Mouse (Mus musculus): Measurements from ENCODE around the gene Cd34. TPM values are rescaled to one million over a fixed set of nuclear protein-coding genes. Genes with fewer than 3 reads are reported as not detected.

Gene Cd34
- polyA plus RNA-seq, 1 experiment from 2014 or later, result 53.2 TPM

DNA sequence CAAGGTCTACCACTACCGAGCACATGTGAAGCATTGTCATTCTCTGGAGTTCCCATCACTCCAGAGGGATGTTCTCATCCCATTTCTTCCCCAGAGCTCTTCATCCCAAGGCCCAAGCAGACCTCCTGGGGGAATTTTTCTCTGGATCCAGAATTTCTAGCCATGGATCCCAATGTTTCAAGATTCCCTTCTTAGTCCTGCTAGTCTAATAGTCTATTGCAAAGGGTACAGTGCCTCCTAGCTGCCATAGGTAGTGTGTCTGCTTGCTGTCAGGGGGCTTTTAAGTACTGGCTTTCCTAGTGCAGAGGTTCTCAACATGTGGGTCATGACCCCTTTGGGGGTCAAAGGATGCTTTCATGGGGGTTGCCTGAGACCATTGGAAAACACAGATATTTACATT lies 14.3 kb downstream of the Cd34 start:
- Histone ChIP-seq H3K27me3 (replicated peaks; ENCODE audit: control insufficient read depth, insufficient read depth, low read length) (no peaks in the 10 kb centered on the region), H3K9me3 (ENCODE audit: control insufficient read depth, low read length) (no peaks in the 10 kb centered on the region), H3K9ac (ENCODE audit: low read length) (no peak overlapping the region), H3K4me1 (replicated peaks; ENCODE audit: control insufficient read depth, insufficient read depth, low read length) (no peaks in the 10 kb centered on the region), H3K27ac (ENCODE audit: low read depth) (no peak overlapping the region), H3K4me3 (ENCODE audit: low read depth, low read length) (no peak overlapping the region), H3K36me3 (ENCODE audit: control insufficient read depth, insufficient read depth, low read length) (no peaks in the 10 kb centered on the region), H3K4me2 (ENCODE audit: low read length) (no peak overlapping the region)
- WGBS, result 86% methylated on average over 1 of the region's 1 CpGs
- ATAC-seq (replicated peaks; ENCODE audit: low FRiP score, low TSS enrichment, low read depth) (no peak), DNase-seq (ENCODE audit: low spot score) (no peak)

DNA sequence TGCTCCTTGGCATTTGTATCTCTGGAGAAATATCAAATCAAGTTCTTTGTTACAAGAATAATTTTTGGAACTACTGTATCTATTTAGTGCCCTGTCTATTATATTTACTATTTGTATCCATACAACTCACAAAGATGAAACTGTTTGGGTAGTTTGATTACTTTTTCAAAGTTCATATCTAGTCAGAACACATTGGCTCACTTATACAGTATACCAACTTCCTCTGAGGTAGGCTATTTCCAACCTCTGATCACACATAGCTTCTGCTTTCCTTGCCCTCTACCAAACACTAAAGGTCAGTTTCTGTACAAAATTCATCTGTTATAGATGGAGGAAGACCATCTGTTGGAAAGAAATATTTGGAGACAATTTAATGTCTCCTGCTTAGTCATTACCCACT lies 16.1 kb downstream of the Cd34 start:
- Histone ChIP-seq H3K9ac (ENCODE audit: low read length) (no peak overlapping the region), H3K4me2 (ENCODE audit: low read length) (no peak overlapping the region), H3K27me3 (replicated peaks; ENCODE audit: control insufficient read depth, insufficient read depth, low read length) (no peaks in the 10 kb centered on the region), H3K4me1 (replicated peaks; ENCODE audit: control insufficient read depth, insufficient read depth, low read length) (no peaks in the 10 kb centered on the region), H3K4me3 (ENCODE audit: low read depth, low read length) (no peak overlapping the region), H3K27ac (ENCODE audit: low read depth) (no peak overlapping the region), H3K36me3 (ENCODE audit: control insufficient read depth, insufficient read depth, low read length) (no peaks in the 10 kb centered on the region), H3K9me3 (ENCODE audit: control insufficient read depth, low read length) (no peaks in the 10 kb centered on the region)
- ATAC-seq (replicated peaks; ENCODE audit: low FRiP score, low TSS enrichment, low read depth), result no peak
- DNase-seq (ENCODE audit: low spot score), result no peak

GRCm38 (mm10) chr1:194955749-194956148 lies 17.1 kb downstream of the Cd34 start:
- no peak for ATAC-seq (replicated peaks; ENCODE audit: low FRiP score, low TSS enrichment, low read depth)

GRCm38 (mm10) chr1:194957021-194957420 lies 18.4 kb downstream of the Cd34 start:
- Histone ChIP-seq H3K27ac (ENCODE audit: low read depth) (no peak overlapping the region), H3K27me3 (replicated peaks; ENCODE audit: control insufficient read depth, insufficient read depth, low read length) (no peaks in the 10 kb centered on the region), H3K9ac (ENCODE audit: low read length) (no peak overlapping the region), H3K4me3 (ENCODE audit: low read depth, low read length) (no peak overlapping the region), H3K36me3 (ENCODE audit: control insufficient read depth, insufficient read depth, low read length) (no peaks in the 10 kb centered on the region), H3K4me1 (replicated peaks; ENCODE audit: control insufficient read depth, insufficient read depth, low read length) (no peaks in the 10 kb centered on the region), H3K9me3 (ENCODE audit: control insufficient read depth, low read length) (no peaks in the 10 kb centered on the region), H3K4me2 (ENCODE audit: low read length) (no peak overlapping the region)
- ATAC-seq (replicated peaks; ENCODE audit: low FRiP score, low TSS enrichment, low read depth) (no peak), DNase-seq (ENCODE audit: low spot score) (no peak)
- WGBS, result 77% methylated on average over 2 of the region's 2 CpGs

More at GRCm38 (mm10) chr1:194955749-194956148, 17.1 kb downstream of the Cd34 start:
- no peaks in the 10 kb centered on the region for H3K27me3 ChIP-seq (replicated peaks; ENCODE audit: control insufficient read depth, insufficient read depth, low read length)
- WGBS, result 22% methylated on average over 2 of the region's 2 CpGs
- H3K36me3 ChIP-seq (ENCODE audit: control insufficient read depth, insufficient read depth, low read length), result no peaks in the 10 kb centered on the region
- no peak overlapping the region for H3K4me2 ChIP-seq (ENCODE audit: low read length)
- DNase-seq (ENCODE audit: low spot score), result no peak
- no peaks in the 10 kb centered on the region for H3K9me3 ChIP-seq (ENCODE audit: control insufficient read depth, low read length)
- H3K9ac ChIP-seq (ENCODE audit: low read length), result no peak overlapping the region
- no peaks in the 10 kb centered on the region for H3K4me1 ChIP-seq (replicated peaks; ENCODE audit: control insufficient read depth, insufficient read depth, low read length)
- H3K27ac ChIP-seq (ENCODE audit: low read depth), result no peak overlapping the region
- no peak overlapping the region for H3K4me3 ChIP-seq (ENCODE audit: low read depth, low read length)

DNA sequence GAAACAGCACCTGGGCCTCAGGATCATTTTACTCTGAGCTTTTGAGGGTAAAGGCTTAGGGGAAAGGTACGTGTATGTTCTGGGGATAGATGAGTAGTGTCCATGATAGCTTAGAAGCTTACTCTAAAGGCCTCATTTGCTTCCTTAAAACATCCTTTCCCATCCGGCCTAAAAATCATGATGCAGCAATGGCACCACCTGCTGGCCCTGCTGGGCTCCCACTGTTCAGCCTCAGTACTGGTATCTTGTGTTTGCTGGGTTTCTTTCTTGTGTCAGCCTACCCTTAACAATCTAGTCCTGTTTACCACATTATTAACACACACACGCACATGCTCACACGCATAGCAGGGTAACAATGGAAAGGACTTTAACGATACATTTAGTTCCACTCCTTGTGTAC lies 23.6 kb downstream of the Cd34 start:
- no peaks in the 10 kb centered on the region for H3K27me3 ChIP-seq (replicated peaks; ENCODE audit: control insufficient read depth, insufficient read depth, low read length)
- DNase-seq (ENCODE audit: low spot score), result peak; percentile 83
- no peaks in the 10 kb centered on the region for H3K36me3 ChIP-seq (ENCODE audit: control insufficient read depth, insufficient read depth, low read length)
- no peak overlapping the region for H3K4me2 ChIP-seq (ENCODE audit: low read length)
- H3K9me3 ChIP-seq (ENCODE audit: control insufficient read depth, low read length), result no peaks in the 10 kb centered on the region
- no peak overlapping the region for H3K27ac ChIP-seq (ENCODE audit: low read depth)
- H3K9ac ChIP-seq (ENCODE audit: low read length), result no peak overlapping the region
- H3K4me3 ChIP-seq (ENCODE audit: low read depth, low read length), result no peak overlapping the region
- H3K4me1 ChIP-seq (replicated peaks; ENCODE audit: control insufficient read depth, insufficient read depth, low read length), result no peaks in the 10 kb centered on the region
- no peak; the same call in 1 of the 2 replicates for ATAC-seq (replicated peaks; ENCODE audit: low FRiP score, low TSS enrichment, low read depth)
- 29% methylated on average over 5 of the region's 5 CpGs for WGBS

DNA sequence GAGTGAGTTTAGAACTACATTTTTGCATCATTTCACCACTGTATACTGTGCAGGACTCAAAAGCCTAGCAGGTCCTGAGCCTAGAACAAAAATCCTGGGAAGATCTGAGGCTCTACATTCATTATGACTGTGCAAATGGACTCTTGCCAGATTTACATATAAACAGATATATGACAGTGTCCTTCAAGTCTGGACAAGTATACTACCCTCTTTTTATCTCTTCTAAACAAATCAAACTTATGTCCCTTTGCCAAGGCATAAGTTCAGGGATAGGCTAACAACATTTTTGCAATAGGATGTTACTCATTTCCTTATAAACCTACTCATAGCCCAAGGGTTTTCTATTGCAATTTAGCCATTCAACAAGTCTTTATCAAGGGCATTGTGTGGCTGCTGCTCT lies 24.1 kb downstream of the Cd34 start:
- H3K9ac ChIP-seq (ENCODE audit: low read length), result no peak overlapping the region
- no peaks in the 10 kb centered on the region for H3K27me3 ChIP-seq (replicated peaks; ENCODE audit: control insufficient read depth, insufficient read depth, low read length)
- H3K4me2 ChIP-seq (ENCODE audit: low read length), result no peak overlapping the region
- DNase-seq (ENCODE audit: low spot score) (no peak), ATAC-seq (replicated peaks; ENCODE audit: low FRiP score, low TSS enrichment, low read depth) (no peak)
- no peaks in the 10 kb centered on the region for H3K9me3 ChIP-seq (ENCODE audit: control insufficient read depth, low read length)
- H3K36me3 ChIP-seq (ENCODE audit: control insufficient read depth, insufficient read depth, low read length), result no peaks in the 10 kb centered on the region
- H3K4me3 ChIP-seq (ENCODE audit: low read depth, low read length), result no peak overlapping the region
- H3K27ac ChIP-seq (ENCODE audit: low read depth), result no peak overlapping the region
- H3K4me1 ChIP-seq (replicated peaks; ENCODE audit: control insufficient read depth, insufficient read depth, low read length), result no peaks in the 10 kb centered on the region

- ATAC-seq (replicated peaks; ENCODE audit: low FRiP score, low TSS enrichment, low read depth), result no peak
- 90% methylated on average over 4 of the region's 4 CpGs for WGBS
These were observed 33.4 kb downstream of the Cd34 start for GRCm38 (mm10) chr1:194971980-194972379.

DNA sequence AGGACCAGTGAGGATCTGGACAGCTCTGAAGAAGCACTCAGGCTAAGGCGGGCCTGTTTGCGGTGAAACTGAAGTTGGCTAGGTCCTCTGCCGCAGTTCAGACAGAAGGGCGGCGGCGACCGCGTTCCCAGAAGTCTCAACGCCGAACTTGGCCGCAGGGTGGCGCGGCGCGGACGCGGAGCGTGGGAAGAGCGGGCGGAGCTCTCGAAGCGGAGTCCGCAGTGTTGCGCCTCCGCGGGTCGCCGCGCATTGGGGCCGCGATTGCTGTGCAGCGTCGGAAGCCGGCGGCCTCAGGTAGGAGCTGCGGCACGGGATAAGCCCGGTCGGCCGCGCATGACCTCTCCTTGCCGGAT lies 37.5 kb downstream of the Cd34 start:
- ATAC-seq (replicated peaks; ENCODE audit: low FRiP score, low TSS enrichment, low read depth) (peak; percentile 93), DNase-seq (ENCODE audit: low spot score) (peak; percentile 96)
- H3K9me3 ChIP-seq (ENCODE audit: control insufficient read depth, low read length), result no peaks in the 10 kb centered on the region
- H3K36me3 ChIP-seq (ENCODE audit: control insufficient read depth, insufficient read depth, low read length), result no peaks in the 10 kb centered on the region
- H3K27me3 ChIP-seq (replicated peaks; ENCODE audit: control insufficient read depth, insufficient read depth, low read length), result no peaks in the 10 kb centered on the region
- H3K4me1 ChIP-seq (replicated peaks; ENCODE audit: control insufficient read depth, insufficient read depth, low read length), result peaks cover 10% of the 10 kb centered on the region
- H3K4me3 ChIP-seq (ENCODE audit: low read depth, low read length), result peak overlapping the region; percentile 42
- H3K9ac ChIP-seq (ENCODE audit: low read length), result peak overlapping the region; percentile 38
- H3K4me2 ChIP-seq (ENCODE audit: low read length), result peak overlapping the region; percentile 96
- H3K27ac ChIP-seq (ENCODE audit: low read depth), result 0 out of 2 replicates have a peak overlapping the region, but pooled peaks have one; percentile 1
- WGBS, result under 1% methylated on average over 42 of the region's 42 CpGs

More at GRCm38 (mm10) chr1:194971980-194972379, 33.4 kb downstream of the Cd34 start:
- H3K9me3 ChIP-seq (ENCODE audit: control insufficient read depth, low read length), result no peaks in the 10 kb centered on the region
- no peak for DNase-seq (ENCODE audit: low spot score)
- H3K36me3 ChIP-seq (ENCODE audit: control insufficient read depth, insufficient read depth, low read length), result no peaks in the 10 kb centered on the region
- H3K4me1 ChIP-seq (replicated peaks; ENCODE audit: control insufficient read depth, insufficient read depth, low read length), result peaks cover 3% of the 10 kb centered on the region; the same call in 1 of the 2 replicates
- H3K4me3 ChIP-seq (ENCODE audit: low read depth, low read length), result no peak overlapping the region
- no peaks in the 10 kb centered on the region for H3K27me3 ChIP-seq (replicated peaks; ENCODE audit: control insufficient read depth, insufficient read depth, low read length)
- H3K9ac ChIP-seq (ENCODE audit: low read length), result no peak overlapping the region
- no peak overlapping the region for H3K27ac ChIP-seq (ENCODE audit: low read depth)
- H3K4me2 ChIP-seq (ENCODE audit: low read length), result no peak overlapping the region

GRCm38 (mm10) chr1:194976517-194977370 lies 38.1 kb downstream of the Cd34 start:
- 1% methylated on average over 44 of the region's 44 CpGs for WGBS
- DNase-seq (ENCODE audit: low spot score) (peak; percentile 87), ATAC-seq (replicated peaks; ENCODE audit: low FRiP score, low TSS enrichment, low read depth) (peak; percentile 95)
- no peaks in the 10 kb centered on the region for H3K36me3 ChIP-seq (ENCODE audit: control insufficient read depth, insufficient read depth, low read length)
- H3K4me3 ChIP-seq (ENCODE audit: low read depth, low read length), result peak overlapping the region; percentile 42
- no peaks in the 10 kb centered on the region for H3K27me3 ChIP-seq (replicated peaks; ENCODE audit: control insufficient read depth, insufficient read depth, low read length)
- H3K9ac ChIP-seq (ENCODE audit: low read length), result peak overlapping the region; percentile 38
- H3K9me3 ChIP-seq (ENCODE audit: control insufficient read depth, low read length), result no peaks in the 10 kb centered on the region
- H3K4me2 ChIP-seq (ENCODE audit: low read length), result peak overlapping the region; percentile 96
- H3K4me1 ChIP-seq (replicated peaks; ENCODE audit: control insufficient read depth, insufficient read depth, low read length), result peaks cover 10% of the 10 kb centered on the region
- H3K27ac ChIP-seq (ENCODE audit: low read depth), result 0 out of 2 replicates have a peak overlapping the region, but pooled peaks have one; percentile 1

All from intestine, embryonic 14.5 days (tissue).